Mouse (Mus musculus) hindbrain, embryonic 16.5 days (tissue): ENCODE results near the gene Tmem123. TPM values are rescaled to one million over a fixed set of nuclear protein-coding genes. Genes with fewer than 3 reads are reported as not detected.

ENCODE experiments used
- ATAC-seq: fragments of 200-750 bp; cut with Nextera tagmentation; 2 replicates; pipeline ENCODE4 v1.8.0; 2017; ENCODE audit warnings: moderate TSS enrichment, moderate library complexity
- H3K27ac ChIP-seq: fragments of 300-500 bp; sonication (generic); 2 replicates; pipeline ENCODE4 v1.5.1; 2014; ENCODE audit warnings: low read depth, mild to moderate bottlenecking, control low read depth, low read length, moderate library complexity
- H3K27me3 ChIP-seq: fragments of 300-500 bp; sonication (generic); replicated peaks from 2 replicates; pipeline ENCODE4 v1.6.1; 2014; ENCODE audit warnings: low read length; ENCODE audit not compliant: control insufficient read depth, insufficient read depth
- H3K36me3 ChIP-seq: fragments of 300-500 bp; sonication (generic); 2 replicates; pipeline ENCODE4 v1.6.1; 2014; ENCODE audit warnings: mild to moderate bottlenecking, low read length, moderate library complexity, mixed read lengths; ENCODE audit not compliant: control insufficient read depth, insufficient read depth
- H3K4me1 ChIP-seq: fragments of 300-500 bp; sonication (generic); 2 replicates; pipeline ENCODE4 v1.6.1; 2014; ENCODE audit warnings: low read depth, low read length; ENCODE audit not compliant: control insufficient read depth, insufficient read depth
- H3K4me2 ChIP-seq: fragments of 300-500 bp; sonication (generic); 2 replicates; pipeline ENCODE4 v1.6.1; 2014; ENCODE audit warnings: mild to moderate bottlenecking, low read length, control low read depth, moderate library complexity
- H3K4me3 ChIP-seq: fragments of 300-500 bp; sonication (generic); 2 replicates; pipeline ENCODE4 v1.5.1; 2014; ENCODE audit warnings: mild to moderate bottlenecking, low read length, control low read depth, moderate library complexity
- H3K9ac ChIP-seq: fragments of 300-500 bp; sonication (generic); 2 replicates; pipeline ENCODE4 v1.6.1; 2014; ENCODE audit warnings: low read depth, mild to moderate bottlenecking, control low read depth, low read length, moderate library complexity
- H3K9me3 ChIP-seq: fragments of 300-500 bp; sonication (generic); 2 replicates; pipeline ENCODE4 v1.6.1; 2014; ENCODE audit warnings: mild to moderate bottlenecking, low read length, moderate library complexity; ENCODE audit not compliant: control insufficient read depth
- WGBS: fragments of 180-500 bp; shearing (Covaris S2); extraction: QIAGEN DNeasy Blood & Tissue Kit; methylation state at CpG from one replicate; pipeline ENCODE4 v1.1.7; 2014; 5-methylcytosine and 5-hydroxymethylcytosine counted together
- polyA plus RNA-seq: library from polyadenylated mRNA; unstranded; fragments of >200 nt; fragmentation: Nextera tagmentation; extraction: Ambion mirVana; gene quantifications from 2 replicates; pipeline ENCODE4 v1.2.1, GENCODE M21; 2015

Gene Tmem123
- polyA plus RNA-seq, result 20.4 and 23.0 TPM in 2 replicates

DNA sequence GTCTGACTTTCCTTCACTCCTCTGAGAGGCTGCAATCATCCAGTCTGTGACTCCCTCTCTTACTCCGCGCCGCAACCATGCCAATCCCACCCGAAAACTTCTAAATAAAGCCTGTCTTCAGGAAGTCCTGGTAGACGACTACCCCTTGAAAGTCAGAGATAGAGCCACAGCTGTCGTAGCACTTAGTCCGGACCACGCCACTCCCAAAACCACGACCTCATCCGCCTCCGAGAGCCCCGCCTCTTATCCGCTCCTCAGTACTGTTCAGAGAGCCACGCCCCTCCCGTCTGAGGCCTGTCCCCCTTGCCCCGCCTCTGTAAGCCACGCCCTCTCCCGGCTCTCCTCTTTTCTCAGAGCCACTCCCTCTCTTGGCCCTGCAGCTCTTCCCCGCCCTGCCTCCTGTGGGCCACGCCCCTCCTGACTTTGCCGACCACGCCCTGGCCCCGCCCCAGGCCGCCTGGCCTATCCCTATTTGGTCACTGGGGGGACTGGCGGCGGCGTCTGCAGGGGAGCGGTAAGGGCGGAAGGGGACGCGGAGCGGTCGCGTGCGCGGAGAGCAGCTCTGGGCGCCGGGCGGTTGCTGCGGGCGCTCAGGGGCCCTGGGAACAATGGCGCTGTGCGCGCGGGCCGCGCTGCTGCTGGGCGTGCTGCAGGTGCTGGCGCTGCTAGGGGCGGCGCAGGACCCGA, at the start of gene Tmem123:
TSS of gene Tmem123 (plus strand) at position 428 of the 687 bp plus-strand sequence.
- under 1% methylated on average over 52 of the region's 52 CpGs for whole genome bisulfite sequencing
- peak within 1 kb of the TSS; percentile 52 for H3K27ac ChIP-seq
- H3K9me3 ChIP-seq, result peaks cover 4% of the 10 kb centered on the region
- no peaks in the 10 kb centered on the region for H3K36me3 ChIP-seq
- H3K4me2 ChIP-seq, result peak within 1 kb of the TSS; percentile 88
- ATAC-seq, result peak; percentile 98
- peak within 1 kb of the TSS; percentile 75 for H3K9ac ChIP-seq
- H3K4me1 ChIP-seq, result peaks cover 6% of the 10 kb centered on the region
- peak within 1 kb of the TSS; percentile 74 for H3K4me3 ChIP-seq
- H3K27me3 ChIP-seq, result peaks cover 4% of the 10 kb centered on the region

DNA sequence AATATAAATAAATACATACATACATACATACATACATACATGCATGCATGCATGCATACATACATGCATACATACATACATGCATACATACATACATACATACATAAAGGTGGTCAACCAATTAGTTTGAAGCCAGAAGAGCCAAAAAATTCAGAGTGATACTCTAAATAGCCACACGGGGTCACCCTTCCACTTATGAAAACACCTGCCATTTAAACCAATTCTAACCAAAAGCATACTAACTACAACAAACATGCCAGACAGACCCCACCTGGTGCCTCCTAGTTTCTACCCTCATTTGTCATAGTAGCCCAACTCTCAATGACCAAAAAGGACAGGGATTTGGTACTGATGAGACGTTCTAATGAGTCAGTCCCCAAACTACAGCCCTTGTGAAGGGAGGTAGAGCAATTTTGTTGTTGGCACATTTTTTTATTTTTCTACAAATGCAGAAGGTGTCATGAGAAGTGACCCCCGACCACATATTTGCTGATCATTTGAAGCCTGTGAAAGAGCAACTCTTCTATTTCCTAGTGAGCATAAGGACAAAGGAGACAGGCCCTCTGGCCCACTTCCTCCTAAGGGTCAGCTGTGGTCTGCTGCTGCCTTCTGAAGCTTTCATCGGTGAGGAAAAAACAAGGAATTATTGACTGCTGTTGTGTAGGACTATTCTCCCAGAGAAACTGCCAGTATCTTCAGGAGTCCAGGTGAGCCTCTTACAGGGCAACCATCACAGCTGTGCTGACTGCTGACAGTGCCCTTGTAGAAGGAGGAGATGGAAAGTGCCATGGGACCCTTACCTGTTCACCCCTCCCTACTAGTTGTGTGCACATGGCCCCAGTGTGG, 49.6 kb upstream of the Tmem123 start:
- peak; percentile 71 for ATAC-seq
- Histone ChIP-seq H3K9me3 (no peaks in the 10 kb centered on the region), H3K27ac (no peak overlapping the region), H3K36me3 (no peaks in the 10 kb centered on the region), H3K4me2 (no peak overlapping the region), H3K4me3 (no peak overlapping the region), H3K27me3 (no peaks in the 10 kb centered on the region), H3K9ac (no peak overlapping the region), H3K4me1 (no peaks in the 10 kb centered on the region)
- WGBS, result 39% methylated on average over 4 of the region's 4 CpGs

DNA sequence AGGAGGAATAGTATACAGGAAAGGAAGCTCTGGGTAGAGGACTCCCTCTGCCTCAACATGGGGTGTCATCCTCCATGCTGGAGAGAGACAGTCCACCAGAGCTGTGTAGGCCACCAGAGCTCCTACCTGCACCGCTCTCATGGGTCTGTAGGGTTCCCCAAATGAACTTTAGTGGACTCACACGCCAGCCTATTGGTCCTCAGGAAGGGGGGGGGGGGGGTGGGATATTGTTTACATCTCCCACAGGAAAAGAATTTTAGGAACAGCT, 49.0 kb upstream of the Tmem123 start:
- 57% methylated on average over 2 of the region's 2 CpGs for WGBS
- no peak overlapping the region for H3K27ac ChIP-seq
- no peaks in the 10 kb centered on the region for H3K4me1 ChIP-seq
- H3K4me3 ChIP-seq, result no peak overlapping the region
- H3K27me3 ChIP-seq, result no peaks in the 10 kb centered on the region
- no peaks in the 10 kb centered on the region for H3K9me3 ChIP-seq
- no peak overlapping the region for H3K4me2 ChIP-seq
- no peak overlapping the region for H3K9ac ChIP-seq
- H3K36me3 ChIP-seq, result no peaks in the 10 kb centered on the region
- no peak for ATAC-seq

GRCm38 (mm10) chr9:7721543-7721942, 42.3 kb upstream of the Tmem123 start:
- H3K9ac ChIP-seq, result no peak overlapping the region
- no peaks in the 10 kb centered on the region for H3K4me1 ChIP-seq
- H3K27me3 ChIP-seq, result no peaks in the 10 kb centered on the region
- WGBS, result 85% methylated on average over 1 of the region's 1 CpGs
- no peaks in the 10 kb centered on the region for H3K36me3 ChIP-seq
- no peak overlapping the region for H3K4me2 ChIP-seq
- ATAC-seq, result no peak
- H3K27ac ChIP-seq, result no peak overlapping the region
- no peaks in the 10 kb centered on the region for H3K9me3 ChIP-seq
- no peak overlapping the region for H3K4me3 ChIP-seq

GRCm38 (mm10) chr9:7728997-7729396, 34.8 kb upstream of the Tmem123 start:
- Histone ChIP-seq H3K4me2 (no peak overlapping the region), H3K27ac (no peak overlapping the region), H3K9me3 (no peaks in the 10 kb centered on the region), H3K27me3 (no peaks in the 10 kb centered on the region), H3K4me1 (no peaks in the 10 kb centered on the region), H3K4me3 (no peak overlapping the region), H3K9ac (no peak overlapping the region), H3K36me3 (no peaks in the 10 kb centered on the region)
- 78% methylated on average over 4 of the region's 4 CpGs for WGBS
- no peak for ATAC-seq

DNA sequence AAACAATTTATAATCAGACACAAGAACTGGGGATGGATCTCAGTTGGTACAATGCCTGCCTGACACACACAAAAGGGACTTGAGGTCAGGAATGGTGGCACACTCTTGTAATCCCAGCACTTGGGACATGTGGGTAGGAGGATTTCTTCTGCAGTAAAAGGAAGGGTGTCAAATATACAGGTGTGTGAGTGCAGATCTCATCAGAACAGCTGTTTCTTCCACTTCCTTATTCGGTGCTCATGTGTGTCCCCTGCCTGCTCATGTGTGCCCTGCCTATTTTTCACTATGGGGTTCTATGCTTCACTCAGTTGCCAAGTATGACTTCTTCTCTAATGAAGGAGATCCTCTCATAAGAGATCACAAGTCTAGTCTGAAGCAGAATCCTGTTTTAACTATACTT, 21.1 kb upstream of the Tmem123 start:
- Histone ChIP-seq H3K27ac (no peak overlapping the region), H3K4me1 (no peaks in the 10 kb centered on the region), H3K4me2 (no peak overlapping the region), H3K4me3 (no peak overlapping the region), H3K9ac (no peak overlapping the region), H3K27me3 (no peaks in the 10 kb centered on the region), H3K36me3 (no peaks in the 10 kb centered on the region), H3K9me3 (no peaks in the 10 kb centered on the region)
- ATAC-seq, result no peak
- 76% methylated on average over 1 of the region's 1 CpGs for WGBS

DNA sequence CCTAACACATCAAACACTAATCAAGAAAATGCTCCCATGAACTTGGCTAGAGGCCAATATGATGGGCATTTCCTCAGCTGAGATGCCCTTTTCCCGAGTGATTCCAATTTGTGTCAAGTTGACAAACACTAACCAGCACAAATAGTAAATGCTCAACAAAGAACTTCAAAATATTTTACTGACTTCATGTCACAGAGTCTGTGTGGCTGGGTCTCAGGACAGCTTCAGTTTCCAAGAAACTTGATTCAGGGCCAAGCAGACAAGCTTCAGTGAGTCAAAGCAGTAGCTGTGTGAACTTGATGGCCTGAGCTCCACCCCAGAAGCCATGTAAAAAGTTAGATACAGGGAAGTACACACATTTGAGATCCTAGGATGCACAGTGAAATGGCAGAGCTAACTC, 19.7 kb upstream of the Tmem123 start:
- H3K27me3 ChIP-seq, result no peaks in the 10 kb centered on the region
- H3K9ac ChIP-seq, result no peak overlapping the region
- no peak overlapping the region for H3K27ac ChIP-seq
- H3K9me3 ChIP-seq, result no peaks in the 10 kb centered on the region
- H3K4me1 ChIP-seq, result no peaks in the 10 kb centered on the region
- H3K4me2 ChIP-seq, result no peak overlapping the region
- no peak overlapping the region for H3K4me3 ChIP-seq
- 62% methylated on average over 1 of the region's 1 CpGs for WGBS
- no peak for ATAC-seq
- H3K36me3 ChIP-seq, result no peaks in the 10 kb centered on the region

GRCm38 (mm10) chr9:7748881-7749280, 15.0 kb upstream of the Tmem123 start:
- no peaks in the 10 kb centered on the region for H3K36me3 ChIP-seq
- WGBS, result 96% methylated on average over 3 of the region's 3 CpGs
- no peak overlapping the region for H3K4me2 ChIP-seq
- H3K27ac ChIP-seq, result no peak overlapping the region
- no peaks in the 10 kb centered on the region for H3K9me3 ChIP-seq
- no peaks in the 10 kb centered on the region for H3K27me3 ChIP-seq
- no peak overlapping the region for H3K9ac ChIP-seq
- ATAC-seq, result no peak
- H3K4me3 ChIP-seq, result no peak overlapping the region
- H3K4me1 ChIP-seq, result no peaks in the 10 kb centered on the region

GRCm38 (mm10) chr9:7749537-7749936, 14.3 kb upstream of the Tmem123 start:
- no peak overlapping the region for H3K4me2 ChIP-seq
- no peak overlapping the region for H3K9ac ChIP-seq
- no peak for ATAC-seq
- H3K27me3 ChIP-seq, result no peaks in the 10 kb centered on the region
- H3K36me3 ChIP-seq, result no peaks in the 10 kb centered on the region
- H3K27ac ChIP-seq, result no peak overlapping the region
- H3K9me3 ChIP-seq, result no peaks in the 10 kb centered on the region
- no peak overlapping the region for H3K4me3 ChIP-seq
- WGBS, result 72% methylated on average over 4 of the region's 4 CpGs
- no peaks in the 10 kb centered on the region for H3K4me1 ChIP-seq
